Mouse (Mus musculus) T-helper 1 cell (primary cell): ENCODE data around the gene Slc38a10.

Experiments used
- in situ Hi-C: fragments of 300-600 bp; cut with MboI, MseI; formaldehyde crosslinking; loops from one replicate; pipeline ENCODE4 v1.15.1; 2025; ENCODE audit warnings: high pct_unique_total_duplicates

Slc38a10 gene

GRCm38 (mm10) chr11:120140255-120140654, 10.9 kb downstream of the Slc38a10 start:
- in situ Hi-C loops: no loop called here

- in situ Hi-C loops: no loop called here
Measured at GRCm38 (mm10) chr11:120139309-120139731, 11.8 kb downstream of the Slc38a10 start.

DNA sequence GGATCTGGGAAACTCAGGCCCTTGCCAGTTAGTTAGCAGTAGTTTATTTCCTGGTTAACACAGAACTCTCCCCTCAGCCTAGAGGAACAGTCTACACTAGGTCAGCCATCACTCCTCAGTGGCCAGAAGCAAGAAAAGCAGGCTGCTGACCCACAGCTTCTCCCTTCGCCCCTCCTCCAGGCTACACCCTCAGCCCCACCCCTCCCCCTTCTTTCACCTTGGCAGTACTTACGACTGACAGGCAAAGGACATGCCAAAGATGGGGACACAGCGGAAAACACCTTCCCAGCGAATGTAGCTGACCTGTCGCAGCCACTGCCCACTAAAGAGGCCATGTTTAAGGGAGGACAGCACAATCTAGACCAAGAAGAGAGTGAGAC, 13.5 kb downstream of the Slc38a10 start:
- in situ Hi-C loops: no loop called here

GRCm38 (mm10) chr11:120136796-120137624, 14.1 kb downstream of the Slc38a10 start:
- in situ Hi-C loops: no loop called here

GRCm38 (mm10) chr11:120136195-120136594, 15.0 kb downstream of the Slc38a10 start:
- in situ Hi-C loops: no loop called here

GRCm38 (mm10) chr11:120134847-120135530, 16.2 kb downstream of the Slc38a10 start:
- in situ Hi-C loops: no loop called here

- in situ Hi-C loops: no loop called here
Measured at GRCm38 (mm10) chr11:120134148-120134547, 17.0 kb downstream of the Slc38a10 start.

GRCm38 (mm10) chr11:120129281-120129680, 21.9 kb downstream of the Slc38a10 start:
- in situ Hi-C loops: no loop called here

- in situ Hi-C loops: no loop called here
Measured at GRCm38 (mm10) chr11:120126845-120127244, 24.3 kb downstream of the Slc38a10 start.

DNA sequence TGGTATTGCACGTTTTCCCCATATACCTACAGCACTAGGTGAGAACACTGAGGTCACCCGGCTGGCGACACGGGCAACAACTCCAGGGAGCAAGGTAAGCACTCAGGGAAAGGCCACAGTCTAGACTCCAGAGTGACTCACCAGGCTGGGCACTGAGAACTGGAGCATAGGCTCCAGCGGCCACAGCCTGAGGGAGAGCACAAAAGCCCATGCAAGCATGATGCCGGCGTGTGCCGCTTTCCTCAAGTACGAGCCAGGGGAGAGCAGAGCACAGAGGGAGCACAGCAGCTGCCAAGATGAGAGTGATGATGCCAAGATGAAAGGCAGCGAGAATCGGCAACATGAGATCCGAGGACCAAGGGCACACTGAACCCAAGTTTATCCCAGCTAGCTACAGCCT, 29.0 kb downstream of the Slc38a10 start:
- in situ Hi-C loops: no loop called here

- in situ Hi-C loops: no loop called here
Measured at GRCm38 (mm10) chr11:120120642-120121420, 30.3 kb downstream of the Slc38a10 start.

DNA sequence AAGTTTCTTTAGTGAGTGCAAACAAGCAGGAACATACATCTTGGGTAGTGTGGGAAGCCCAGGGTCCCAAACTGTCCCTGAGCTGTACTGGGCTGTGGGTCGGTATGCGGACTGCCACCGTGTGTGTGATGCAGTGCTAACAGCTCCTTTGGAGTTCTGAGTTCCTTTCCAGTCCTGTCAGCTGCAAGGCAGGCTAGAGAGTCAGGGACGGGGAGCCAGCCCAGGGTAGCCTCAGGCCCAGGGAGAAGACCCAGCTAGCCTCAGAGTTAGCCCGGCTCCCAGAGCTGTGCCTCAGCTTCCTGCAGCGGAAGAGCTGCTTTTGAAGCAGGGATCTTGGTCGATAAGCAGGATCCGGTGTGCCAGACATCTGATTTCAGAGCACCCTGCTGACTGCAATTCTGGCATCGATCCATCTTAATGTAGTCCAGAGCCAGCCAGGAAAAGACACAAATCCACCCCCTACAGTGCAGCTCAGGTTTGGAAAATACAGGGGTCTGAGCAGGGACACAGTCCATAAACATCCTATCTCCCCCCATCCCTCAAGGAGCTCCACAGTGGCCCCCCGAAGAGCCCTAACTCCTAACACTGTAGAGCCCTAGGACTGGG, 31.1 kb downstream of the Slc38a10 start:
- in situ Hi-C loops: no loop called here

GRCm38 (mm10) chr11:120119108-120119507, 32.0 kb downstream of the Slc38a10 start:
- in situ Hi-C loops: no loop called here

GRCm38 (mm10) chr11:120117626-120118025, 33.5 kb downstream of the Slc38a10 start:
- in situ Hi-C loops: no loop called here

DNA sequence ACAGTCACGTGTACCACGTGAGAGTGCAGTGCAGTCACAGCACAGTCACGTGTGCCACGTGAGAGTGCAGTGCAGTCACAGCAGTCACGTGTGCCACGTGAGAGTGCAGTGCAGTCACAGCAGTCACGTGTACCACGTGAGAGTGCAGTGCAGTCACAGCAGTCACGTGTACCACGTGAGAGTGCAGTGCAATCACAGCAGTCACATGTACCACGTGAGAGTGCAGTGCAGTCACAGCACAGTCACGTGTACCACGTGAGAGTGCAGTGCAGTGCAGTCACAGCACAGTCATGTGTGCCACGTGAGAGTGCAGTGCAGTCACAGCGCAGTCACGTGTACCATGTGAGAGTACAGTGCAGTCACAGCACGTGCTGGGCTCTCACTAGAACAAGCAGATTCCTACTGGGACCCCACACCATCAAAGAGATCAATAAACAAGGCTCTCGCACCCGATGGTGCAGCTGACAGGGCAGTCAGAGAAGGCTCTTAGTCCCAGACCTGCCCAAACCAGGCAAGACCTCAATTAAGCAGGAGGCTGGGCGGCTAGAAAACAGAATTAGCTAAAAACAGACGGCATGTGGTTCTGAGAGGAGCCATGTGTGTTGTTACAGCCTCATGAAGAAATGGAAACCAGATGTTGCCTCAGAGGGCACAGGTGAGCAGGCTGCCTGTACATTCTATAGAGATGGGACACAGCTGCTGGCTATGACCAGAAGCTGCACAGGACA, 36.5 kb downstream of the Slc38a10 start:
- in situ Hi-C loops: loop anchor here (5.0 kb wide), 1 partner anchor 93 kb away; no protein-coding TSS in a partner anchor

DNA sequence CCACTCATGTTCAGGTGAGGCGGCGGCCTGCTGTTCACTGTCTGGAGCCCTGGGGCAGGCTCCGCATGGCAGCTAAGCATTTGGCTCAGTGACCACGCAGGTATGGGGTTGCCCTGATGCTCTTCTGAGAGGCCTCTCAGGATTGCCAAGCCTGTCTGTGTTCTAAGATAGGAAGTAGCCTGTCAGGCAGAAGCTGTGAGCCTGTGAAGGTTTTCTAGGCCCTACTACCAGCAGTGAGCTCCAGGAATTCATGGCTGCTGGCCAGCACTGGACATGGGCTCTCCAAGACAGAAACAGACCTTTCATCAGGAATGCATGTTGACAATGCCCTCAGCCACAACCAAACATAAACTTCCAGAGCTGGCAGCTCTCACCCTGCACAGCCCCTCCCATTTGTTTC, 39.0 kb downstream of the Slc38a10 start:
- in situ Hi-C loops: loop anchor here (5.0 kb wide), 1 partner anchor 95 kb away; no protein-coding TSS in a partner anchor

- in situ Hi-C loops: loop anchor here (5.0 kb wide), 1 partner anchor 96 kb away; no protein-coding TSS in a partner anchor
Measured at GRCm38 (mm10) chr11:120111033-120111432, 40.1 kb downstream of the Slc38a10 start.

GRCm38 (mm10) chr11:120110554-120110953, 40.6 kb downstream of the Slc38a10 start:
- in situ Hi-C loops: loop anchor here (5.0 kb wide), 1 partner anchor 97 kb away; no protein-coding TSS in a partner anchor

GRCm38 (mm10) chr11:120109558-120110210, 41.5 kb downstream of the Slc38a10 start:
- in situ Hi-C loops: loop anchor here (5.0 kb wide), 1 partner anchor 98 kb away; no protein-coding TSS in a partner anchor

- in situ Hi-C loops: no loop called here
Measured at GRCm38 (mm10) chr11:120107796-120108195, 43.4 kb downstream of the Slc38a10 start.
